17 mouse cellular contexts compared by ENCODE assay signal in genomic region chr14:104477616-104478015, GRCm38 (mm10). TPM values are rescaled to one million over a fixed set of nuclear protein-coding genes. Genes with fewer than 3 reads are reported as not detected.
"Had no signal": no experiment of that assay in that cellular context is flagged by ENCODE, and none has a peak within 500 bp of the region (broad histone marks: within the 10 kb centered on the region; RNA-seq: fewer than 3 reads in every experiment).

No protein-coding gene starts in this region.

- H3K4me3 ChIP-seq: neural tube, embryonic 13.5 days; neural tube, embryonic 15.5 days; stomach, embryonic 15.5 days had no signal

- H3K27ac ChIP-seq: neural tube, embryonic 13.5 days; neural tube, embryonic 15.5 days; stomach, embryonic 15.5 days; stomach, postnatal 0 days had no signal

- H3K9me3 ChIP-seq: neural tube, embryonic 13.5 days; neural tube, embryonic 15.5 days; stomach, embryonic 15.5 days had no signal

- DNase-seq: retina, postnatal 1 day; right cerebral cortex, adult 18-20 months; right cerebral cortex, postnatal 14 days; right cerebral cortex, postnatal 25 days; right cerebral cortex, postnatal 4 days; spleen, adult 18-20 months; thymus, adult 18-20 months; thymus, adult 2 months; thymus, postnatal 14 days; thymus, postnatal 25 days; thymus, postnatal 36 days; thymus, postnatal 4 days had no signal

- H3K9ac ChIP-seq: neural tube, embryonic 13.5 days; neural tube, embryonic 15.5 days; stomach, embryonic 15.5 days had no signal

- H3K4me2 ChIP-seq: neural tube, embryonic 13.5 days; neural tube, embryonic 15.5 days; stomach, embryonic 15.5 days had no signal

RNA-seq across cellular contexts. Expression of gene Pou4f1, which starts 9.8 kb away (rescaled TPM):
- total RNA-seq: neutrophil, adult 5-6 weeks had no signal
